Mouse (Mus musculus) forebrain, embryonic 10.5 days (tissue): ENCODE data around the gene Ankrd6. TPM values are rescaled to one million over a fixed set of nuclear protein-coding genes. Genes with fewer than 3 reads are reported as not detected.

Source experiments
- DNase-seq: peaks from one replicate; pipeline ENCODE4 v3.0.0-alpha.2; 2017; ENCODE audit warnings: low spot score; ENCODE audit errors: extremely low spot score
- H3K27ac ChIP-seq: fragments of 300-500 bp; sonication (generic); 2 replicates; pipeline ENCODE4 v1.5.1; 2016; ENCODE audit warnings: mild to moderate bottlenecking
- H3K27me3 ChIP-seq: fragments of 300-500 bp; sonication (generic); 2 replicates; pipeline ENCODE4 v1.6.1; 2016; ENCODE audit warnings: mild to moderate bottlenecking; ENCODE audit not compliant: poor library complexity, severe bottlenecking
- H3K36me3 ChIP-seq: fragments of 300-500 bp; sonication (generic); replicated peaks from 2 replicates; pipeline ENCODE4 v1.6.1; 2016; ENCODE audit warnings: mild to moderate bottlenecking, moderate library complexity
- H3K4me1 ChIP-seq: fragments of 300-500 bp; sonication (generic); 2 replicates; pipeline ENCODE4 v1.6.1; 2016
- H3K4me3 ChIP-seq: fragments of 300-500 bp; sonication (generic); 2 replicates; pipeline ENCODE4 v1.5.1; 2016; ENCODE audit warnings: mild to moderate bottlenecking, moderate library complexity
- H3K9me3 ChIP-seq: fragments of 300-500 bp; sonication (generic); 2 replicates; pipeline ENCODE4 v1.6.1; 2016; ENCODE audit warnings: mild to moderate bottlenecking, moderate library complexity
- WGBS: fragments of 180-500 bp; shearing (Covaris S2); methylation state at CpG from one replicate; pipeline ENCODE4 v1.1.7; 2016; 5-methylcytosine and 5-hydroxymethylcytosine counted together
- polyA plus RNA-seq: library from polyadenylated mRNA; unstranded; fragments of >200 nt; fragmentation: Nextera tagmentation; extraction: Ambion mirVana; gene quantifications from 2 replicates; pipeline ENCODE4 v1.2.1, GENCODE M21; 2016

Ankrd6 gene
- polyA plus RNA-seq, 1 experiment from 2014 or later: 12.4 TPM

DNA sequence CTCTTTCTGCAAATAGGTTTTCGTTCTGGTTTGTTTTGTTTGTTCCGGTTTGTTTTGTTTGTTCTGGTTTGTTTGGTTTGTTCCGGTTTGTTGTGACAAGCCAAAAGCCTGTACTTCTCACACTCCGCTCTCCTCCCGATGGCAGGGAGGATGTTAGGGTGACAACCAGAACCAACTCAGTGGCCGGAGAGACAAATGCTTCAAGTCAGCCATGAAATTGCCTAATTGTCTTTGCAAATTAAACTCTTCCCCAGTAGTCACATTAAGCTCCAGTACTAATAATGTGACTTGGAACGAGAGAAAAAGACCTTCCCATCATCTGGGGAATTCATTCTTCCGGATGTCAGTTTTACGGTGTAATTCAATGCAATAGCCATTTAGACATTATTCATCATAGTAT lies 66.0 kb downstream of the Ankrd6 start:
- H3K9me3 ChIP-seq: no peaks in the 10 kb centered on the region
- DNase-seq: no peak
- WGBS: 54% methylated on average over 9 of the region's 9 CpGs

DNA sequence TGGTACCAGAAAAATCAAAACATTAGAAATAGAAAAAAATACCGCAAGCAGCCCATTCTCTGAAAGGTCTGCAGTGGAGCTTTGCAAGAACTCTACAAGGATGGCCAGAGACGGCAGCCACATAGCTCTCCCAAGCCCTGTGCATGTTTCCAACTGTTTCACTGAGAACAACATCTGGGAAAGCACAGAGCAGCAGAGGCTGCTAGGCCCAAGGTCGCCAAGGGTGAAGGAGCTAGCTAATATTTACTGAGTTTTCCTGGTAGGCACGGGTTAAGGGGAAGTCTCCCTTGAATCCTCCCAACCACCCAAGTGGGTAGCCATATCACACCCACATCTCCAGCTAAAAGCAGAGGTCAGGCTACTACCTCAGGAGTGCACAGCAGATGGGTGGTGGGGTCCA lies 69.6 kb downstream of the Ankrd6 start:
- Histone ChIP-seq H3K4me1 (no peaks in the 10 kb centered on the region), H3K36me3 (no peaks in the 10 kb centered on the region), H3K27ac (no peak overlapping the region), H3K4me3 (no peak overlapping the region), H3K27me3 (no peaks in the 10 kb centered on the region), H3K9me3 (no peaks in the 10 kb centered on the region)
- DNase-seq: no peak
- WGBS: 89% methylated on average over 4 of the region's 4 CpGs

More for the DNA sequence above, 66.0 kb downstream of the Ankrd6 start:
- Histone ChIP-seq H3K4me3 (no peak overlapping the region), H3K4me1 (0 out of 2 replicates have a peak, but pooled peaks cover 5% of the 10 kb centered on the region), H3K27me3 (no peaks in the 10 kb centered on the region), H3K27ac (no peak overlapping the region), H3K36me3 (no peaks in the 10 kb centered on the region)

DNA sequence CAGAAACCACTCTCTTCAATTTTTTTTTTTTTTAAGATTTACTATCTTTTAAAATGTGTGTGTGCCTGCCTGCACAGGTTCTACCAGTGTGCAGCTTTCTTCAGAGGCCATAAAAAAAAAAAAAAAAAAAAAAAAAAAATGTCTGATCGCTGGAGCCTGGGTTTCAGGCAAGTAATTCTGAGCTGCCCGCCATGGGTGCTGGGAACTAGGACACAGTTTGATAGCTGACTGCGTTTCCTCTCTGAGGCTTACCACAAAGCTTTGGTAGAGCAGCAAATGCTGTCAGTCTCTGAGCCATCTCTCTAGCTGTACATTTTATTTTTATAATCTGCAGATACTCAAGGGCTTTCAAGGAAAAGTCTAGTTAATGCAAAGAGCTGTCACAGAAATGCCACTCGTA lies 76.0 kb downstream of the Ankrd6 start:
- Histone ChIP-seq H3K27ac (no peak overlapping the region), H3K36me3 (no peaks in the 10 kb centered on the region), H3K27me3 (no peaks in the 10 kb centered on the region), H3K9me3 (no peaks in the 10 kb centered on the region), H3K4me3 (no peak overlapping the region), H3K4me1 (no peaks in the 10 kb centered on the region)
- no peak for DNase-seq
- WGBS: 89% methylated on average over 4 of the region's 4 CpGs

DNA sequence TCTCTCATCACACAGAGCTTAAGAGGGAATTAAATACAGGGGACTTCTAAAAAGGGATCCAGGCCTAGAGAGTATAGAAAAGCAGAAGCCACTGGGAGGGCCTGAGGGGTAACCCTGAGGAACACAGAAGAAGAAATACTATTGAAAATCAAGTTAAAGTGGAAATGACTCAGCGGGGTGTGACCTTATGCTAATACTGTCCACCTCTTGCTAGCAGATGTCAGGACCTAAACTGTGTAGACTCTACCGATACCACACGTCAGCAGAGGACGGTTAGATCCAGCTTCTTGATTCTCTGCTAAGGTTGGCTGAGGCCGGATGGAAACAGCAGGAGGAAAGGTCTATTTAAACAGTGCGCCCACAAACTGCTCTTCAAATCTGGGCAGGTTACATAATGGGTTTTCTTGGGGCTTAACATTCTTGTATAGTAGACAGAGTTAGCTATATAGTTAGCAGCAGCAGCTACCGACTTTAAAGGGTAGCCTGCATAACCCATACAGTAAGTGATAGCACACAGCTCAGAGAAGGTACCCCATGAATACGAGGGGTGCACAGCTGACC lies 78.4 kb downstream of the Ankrd6 start:
- 87% methylated on average over 8 of the region's 8 CpGs for WGBS
- no peak overlapping the region for H3K27ac ChIP-seq
- no peaks in the 10 kb centered on the region for H3K4me1 ChIP-seq
- H3K36me3 ChIP-seq: no peaks in the 10 kb centered on the region
- no peak overlapping the region for H3K4me3 ChIP-seq
- DNase-seq: no peak
- H3K27me3 ChIP-seq: peaks cover 12% of the 10 kb centered on the region; the same call in 1 of the 2 replicates
- H3K9me3 ChIP-seq: no peaks in the 10 kb centered on the region

DNA sequence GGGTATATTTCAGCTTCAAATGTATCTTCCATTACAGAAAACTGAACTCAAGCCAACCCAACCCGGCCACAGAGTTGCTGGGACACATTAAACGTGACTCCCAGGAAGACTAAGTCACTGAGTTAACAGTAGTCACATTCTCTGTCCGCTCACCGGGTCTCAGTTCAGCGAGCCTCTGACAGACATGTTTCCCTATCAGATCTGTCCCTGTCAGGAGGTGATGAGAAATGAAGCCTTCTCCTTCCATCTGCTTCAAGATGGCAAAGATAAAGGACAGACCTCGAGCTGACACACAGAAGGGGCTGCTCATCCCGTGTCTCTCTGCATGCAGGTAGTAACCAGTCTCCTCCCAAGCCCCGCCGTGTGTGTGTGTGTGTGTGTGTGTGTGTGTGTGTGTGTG lies 81.3 kb downstream of the Ankrd6 start:
- no peaks in the 10 kb centered on the region for H3K9me3 ChIP-seq
- H3K4me3 ChIP-seq: no peak overlapping the region
- H3K36me3 ChIP-seq: no peaks in the 10 kb centered on the region
- H3K4me1 ChIP-seq: peaks cover 5% of the 10 kb centered on the region
- WGBS: 88% methylated on average over 9 of the region's 9 CpGs
- no peak overlapping the region for H3K27ac ChIP-seq
- no peak for DNase-seq
- H3K27me3 ChIP-seq: peaks cover 38% of the 10 kb centered on the region

DNA sequence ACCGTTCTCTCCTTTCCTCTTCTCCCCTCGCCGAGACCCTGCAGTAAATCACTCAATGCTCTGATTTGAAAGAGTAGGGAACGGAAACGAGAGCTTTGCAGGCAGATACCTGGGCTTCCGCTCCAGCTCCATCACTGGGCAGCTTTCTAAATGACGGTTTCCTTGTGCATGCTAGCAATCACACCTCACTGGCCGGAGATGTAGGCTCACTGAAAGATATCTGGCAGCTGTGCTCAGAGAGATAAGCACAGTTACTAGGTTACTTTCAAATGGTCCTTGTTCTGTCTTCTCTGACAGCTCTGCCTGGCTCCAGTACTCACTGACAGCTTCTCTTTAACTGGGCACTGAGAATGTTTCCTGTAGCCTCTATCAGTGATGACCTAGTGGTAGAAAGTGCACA lies 81.8 kb downstream of the Ankrd6 start:
- peaks cover 10% of the 10 kb centered on the region for H3K4me1 ChIP-seq
- peaks cover 39% of the 10 kb centered on the region for H3K27me3 ChIP-seq
- DNase-seq: no peak
- H3K9me3 ChIP-seq: no peaks in the 10 kb centered on the region
- H3K27ac ChIP-seq: no peak overlapping the region
- no peaks in the 10 kb centered on the region for H3K36me3 ChIP-seq
- no peak overlapping the region for H3K4me3 ChIP-seq
- WGBS: 85% methylated on average over 8 of the region's 8 CpGs

DNA sequence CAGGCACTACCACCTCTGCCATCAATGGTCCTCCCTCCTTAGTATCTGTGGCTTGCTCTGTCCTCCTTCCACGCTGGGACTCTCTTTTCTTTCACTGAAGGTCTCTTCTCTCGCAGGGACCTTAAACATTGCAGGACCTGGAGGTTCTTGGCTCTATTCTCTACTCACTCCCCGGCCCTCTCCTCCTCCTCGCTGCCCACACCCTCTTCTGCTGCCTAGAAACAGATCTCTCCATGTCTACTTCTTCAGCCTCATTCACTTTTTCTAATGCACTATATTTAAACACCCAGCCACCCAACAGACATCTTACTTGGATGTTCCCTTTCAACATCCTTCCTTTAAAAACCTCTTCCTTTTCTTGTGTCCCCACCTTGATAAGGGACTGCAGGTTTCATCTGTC lies 82.2 kb downstream of the Ankrd6 start:
- Histone ChIP-seq H3K4me3 (no peak overlapping the region), H3K9me3 (no peaks in the 10 kb centered on the region), H3K36me3 (no peaks in the 10 kb centered on the region), H3K27me3 (peaks cover 39% of the 10 kb centered on the region), H3K4me1 (peaks cover 14% of the 10 kb centered on the region), H3K27ac (no peak overlapping the region)
- WGBS: 86% methylated on average over 4 of the region's 4 CpGs
- no peak for DNase-seq

DNA sequence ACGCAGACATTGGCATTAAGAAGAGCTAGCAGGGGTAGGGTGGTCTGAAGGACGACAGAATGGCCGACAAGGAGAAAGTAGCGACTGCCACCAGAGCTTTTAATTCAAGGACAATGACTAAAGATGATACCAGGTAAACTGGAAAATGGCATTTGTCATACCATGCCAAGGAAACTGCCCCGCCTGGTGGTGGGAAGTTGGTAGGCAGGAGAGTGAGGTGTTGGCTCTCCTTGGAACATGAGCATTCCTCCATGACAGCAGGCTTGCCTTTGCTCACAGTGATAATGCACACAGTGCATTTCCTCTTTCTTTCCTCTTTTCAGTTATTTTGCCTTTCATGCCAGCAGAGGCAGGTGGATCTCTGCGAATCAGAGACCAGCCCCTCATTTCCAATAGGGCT lies 83.2 kb downstream of the Ankrd6 start:
- Histone ChIP-seq H3K9me3 (no peaks in the 10 kb centered on the region), H3K4me3 (no peak overlapping the region), H3K27ac (no peak overlapping the region), H3K36me3 (no peaks in the 10 kb centered on the region), H3K4me1 (peaks cover 24% of the 10 kb centered on the region), H3K27me3 (peaks cover 46% of the 10 kb centered on the region)
- WGBS: 87% methylated on average over 6 of the region's 6 CpGs
- DNase-seq: no peak

DNA sequence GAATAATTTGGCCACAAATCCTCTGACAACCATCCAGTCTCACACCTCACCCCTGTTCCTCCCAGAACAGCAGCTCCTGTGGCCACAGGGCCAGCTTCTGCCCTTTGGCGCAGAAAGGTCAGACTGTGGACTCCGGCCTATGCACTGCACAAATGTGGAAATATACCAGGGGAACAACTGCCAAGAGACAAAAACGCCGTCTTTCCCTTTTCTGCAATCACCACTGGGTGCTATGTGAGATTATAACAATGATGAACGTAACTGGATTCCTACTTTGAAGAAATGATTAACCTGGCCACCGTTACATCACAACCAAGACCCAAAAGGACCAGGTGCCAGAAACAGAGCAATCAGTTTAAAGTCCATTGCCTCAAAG lies 85.8 kb downstream of the Ankrd6 start:
- Histone ChIP-seq H3K9me3 (no peaks in the 10 kb centered on the region), H3K27me3 (peaks cover 70% of the 10 kb centered on the region), H3K27ac (no peak overlapping the region), H3K4me1 (peaks cover 49% of the 10 kb centered on the region), H3K4me3 (0 out of 2 replicates have a peak overlapping the region, but pooled peaks have one; percentile 24), H3K36me3 (no peaks in the 10 kb centered on the region)
- WGBS: 93% methylated on average over 6 of the region's 6 CpGs
- no peak for DNase-seq

DNA sequence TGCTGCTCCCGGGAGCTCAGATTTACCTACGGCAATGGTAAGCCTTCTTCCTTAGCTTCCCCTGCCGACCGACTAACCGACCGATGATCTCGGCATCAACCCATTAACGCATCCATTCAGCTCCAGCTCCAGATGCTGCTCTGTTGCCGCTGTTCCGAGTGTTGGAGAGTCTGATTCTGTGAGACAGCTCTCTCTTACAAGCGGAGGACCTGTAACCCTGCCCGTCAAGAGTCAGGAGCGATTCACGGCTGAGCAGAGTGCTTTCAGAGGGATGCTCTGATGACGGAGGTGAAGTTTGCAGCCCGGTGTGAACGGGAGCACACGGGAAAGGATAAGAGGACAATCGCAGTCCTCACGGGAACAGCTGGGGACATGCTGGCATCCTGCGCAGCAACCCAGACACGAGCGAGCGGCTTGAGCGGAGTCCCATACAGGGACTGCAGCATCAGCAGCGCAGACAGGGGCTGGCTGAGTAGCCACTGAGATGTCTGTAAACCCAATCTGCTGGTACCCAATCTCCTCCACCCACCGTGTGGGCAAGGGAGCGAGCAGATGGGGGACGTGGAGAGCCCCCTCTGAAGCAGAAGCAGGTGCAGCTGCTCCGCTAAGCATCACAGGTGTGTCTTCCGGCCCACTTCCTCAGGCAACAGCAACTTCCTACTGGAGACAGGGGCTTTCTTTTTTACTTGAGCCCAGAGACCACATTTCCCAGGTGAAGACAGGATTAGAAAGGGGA lies 86.3 kb downstream of the Ankrd6 start:
- peak overlapping the region; percentile 24 for H3K4me3 ChIP-seq
- H3K4me1 ChIP-seq: peaks cover 51% of the 10 kb centered on the region
- no peak for DNase-seq
- 49% methylated on average over 31 of the region's 31 CpGs for WGBS
- no peaks in the 10 kb centered on the region for H3K36me3 ChIP-seq
- peaks cover 72% of the 10 kb centered on the region for H3K27me3 ChIP-seq
- peak overlapping the region; percentile 58; the same call in 1 of the 2 replicates for H3K27ac ChIP-seq
- H3K9me3 ChIP-seq: no peaks in the 10 kb centered on the region

DNA sequence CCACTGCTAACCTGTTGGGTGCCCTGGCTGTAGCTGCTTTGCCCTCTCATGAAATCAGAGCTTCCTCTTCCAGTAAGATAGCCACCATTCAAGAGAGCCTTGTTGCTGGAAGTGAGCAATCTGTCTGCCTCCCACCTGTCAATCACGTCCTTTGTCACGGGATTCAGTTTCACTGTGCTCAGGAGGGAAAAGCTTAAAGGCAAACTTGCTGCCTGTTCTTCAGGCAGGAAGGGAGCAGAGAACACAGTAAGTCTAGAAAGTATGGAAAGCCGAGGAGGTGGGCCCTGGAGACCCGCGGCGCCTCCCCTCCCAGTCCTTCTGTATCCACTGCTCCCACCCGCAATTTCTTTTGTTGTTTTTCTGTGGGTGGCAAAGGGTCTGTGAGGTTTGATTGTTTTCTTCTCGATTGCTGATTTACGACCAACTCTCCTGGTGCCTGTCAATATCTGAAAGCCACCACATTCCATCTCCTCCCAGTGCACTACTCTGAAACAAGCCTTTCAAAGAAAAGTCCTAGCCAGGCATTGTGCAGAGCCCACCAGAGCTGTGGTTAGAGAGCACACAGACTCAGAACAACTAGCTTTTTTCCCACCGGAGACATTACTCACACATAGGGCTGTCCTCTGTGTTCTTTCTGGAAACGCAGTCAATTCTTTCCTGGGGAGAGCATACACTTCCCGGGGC lies 87.1 kb downstream of the Ankrd6 start:
- H3K9me3 ChIP-seq: no peaks in the 10 kb centered on the region
- peaks cover 51% of the 10 kb centered on the region for H3K4me1 ChIP-seq
- peaks cover 74% of the 10 kb centered on the region for H3K27me3 ChIP-seq
- WGBS: 23% methylated on average over 12 of the region's 12 CpGs
- peak overlapping the region; percentile 58 for H3K27ac ChIP-seq
- DNase-seq: peak; percentile 35
- peak overlapping the region; percentile 24 for H3K4me3 ChIP-seq
- H3K36me3 ChIP-seq: no peaks in the 10 kb centered on the region

DNA sequence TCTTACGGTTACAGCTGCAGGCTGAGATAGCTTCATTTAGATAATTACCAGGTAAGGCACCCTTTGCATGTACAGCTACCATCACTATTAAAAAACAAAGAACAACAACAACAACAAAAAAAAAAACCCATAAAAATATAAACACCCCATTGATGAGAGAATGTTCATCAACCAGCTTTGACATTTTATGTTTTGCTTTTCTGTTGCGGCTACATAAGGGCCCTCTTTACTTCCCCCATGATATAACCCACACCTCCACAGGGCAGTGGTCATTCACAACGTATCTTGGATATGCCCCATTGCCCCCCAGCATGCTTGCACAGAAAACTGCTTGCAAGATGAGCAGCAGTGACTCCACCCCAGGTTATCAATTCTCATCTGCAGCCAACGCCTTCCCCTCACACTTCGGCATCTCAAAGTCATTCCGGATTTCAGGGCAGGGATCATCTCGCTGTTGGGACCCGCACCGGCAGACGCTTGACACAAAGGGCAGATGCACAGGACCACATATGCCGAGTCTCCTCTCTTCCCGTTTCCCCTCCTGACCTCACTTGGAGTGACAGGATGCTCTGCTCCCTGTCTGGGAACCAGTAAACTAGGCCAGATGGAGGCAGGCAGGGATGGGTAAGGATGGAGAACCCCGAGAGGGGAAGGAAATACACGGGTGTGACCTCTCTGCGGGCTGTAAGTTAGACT lies 87.7 kb downstream of the Ankrd6 start:
- Histone ChIP-seq H3K4me1 (peaks cover 51% of the 10 kb centered on the region), H3K36me3 (no peaks in the 10 kb centered on the region), H3K4me3 (peak overlapping the region; percentile 24; the same call in 1 of the 2 replicates), H3K27ac (peak overlapping the region; percentile 58), H3K27me3 (peaks cover 69% of the 10 kb centered on the region), H3K9me3 (no peaks in the 10 kb centered on the region)
- peak; percentile 20 for DNase-seq
- 55% methylated on average over 15 of the region's 15 CpGs for WGBS
